Mouse (Mus musculus): ENCODE measurements around the gene Dab1. TPM values are rescaled to one million over a fixed set of nuclear protein-coding genes. Genes with fewer than 3 reads are reported as not detected.
A peak's percentile ranks its signal among the peaks of the same experiment; 100 is the strongest.

The Dab1 gene
- polyA plus RNA-seq, 1 experiment from 2014 or later, result 24.1 TPM

- no peaks in the 10 kb centered on the region for H3K9me3 ChIP-seq (ENCODE audit: control insufficient read depth, low read length)
- H3K4me1 ChIP-seq (replicated peaks; ENCODE audit: control insufficient read depth, insufficient read depth, low read length), result peaks cover 8% of the 10 kb centered on the region
- ATAC-seq (replicated peaks; ENCODE audit: low FRiP score, low TSS enrichment, low read depth), result peak; percentile 34
- WGBS, result under 1% methylated on average over 32 of the region's 48 CpGs
- H3K36me3 ChIP-seq (ENCODE audit: control insufficient read depth, insufficient read depth, low read length), result no peaks in the 10 kb centered on the region
- peaks cover 54% of the 10 kb centered on the region for H3K27me3 ChIP-seq (replicated peaks; ENCODE audit: control insufficient read depth, insufficient read depth, low read length)
- H3K27ac ChIP-seq (ENCODE audit: low read depth), result no peak overlapping the region
- peak overlapping the region; percentile 56 for H3K4me3 ChIP-seq (ENCODE audit: low read depth, low read length)
- H3K9ac ChIP-seq (ENCODE audit: low read length), result peak overlapping the region; percentile 36
- peak overlapping the region; percentile 87 for H3K4me2 ChIP-seq (ENCODE audit: low read length)
- peak; percentile 87 for DNase-seq (ENCODE audit: low spot score)
Measured at GRCm38 (mm10) chr4:104367741-104368411, 748.7 kb downstream of the Dab1 start.

GRCm38 (mm10) chr4:104368561-104369021 lies 749.4 kb downstream of the Dab1 start:
- 0 out of 2 replicates have a peak, but pooled peaks have one; percentile 34 for ATAC-seq (replicated peaks; ENCODE audit: low FRiP score, low TSS enrichment, low read depth)
- peak overlapping the region; percentile 20; the same call in 1 of the 2 replicates for H3K9ac ChIP-seq (ENCODE audit: low read length)
- H3K4me1 ChIP-seq (replicated peaks; ENCODE audit: control insufficient read depth, insufficient read depth, low read length), result peaks cover 8% of the 10 kb centered on the region
- no peak overlapping the region for H3K27ac ChIP-seq (ENCODE audit: low read depth)
- H3K9me3 ChIP-seq (ENCODE audit: control insufficient read depth, low read length), result no peaks in the 10 kb centered on the region
- H3K4me2 ChIP-seq (ENCODE audit: low read length), result peak overlapping the region; percentile 87
- peak overlapping the region; percentile 56 for H3K4me3 ChIP-seq (ENCODE audit: low read depth, low read length)
- no peaks in the 10 kb centered on the region for H3K36me3 ChIP-seq (ENCODE audit: control insufficient read depth, insufficient read depth, low read length)
- H3K27me3 ChIP-seq (replicated peaks; ENCODE audit: control insufficient read depth, insufficient read depth, low read length), result peaks cover 54% of the 10 kb centered on the region
- peak; percentile 75 for DNase-seq (ENCODE audit: low spot score)
- WGBS, result 2% methylated on average over 20 of the region's 20 CpGs

DNA sequence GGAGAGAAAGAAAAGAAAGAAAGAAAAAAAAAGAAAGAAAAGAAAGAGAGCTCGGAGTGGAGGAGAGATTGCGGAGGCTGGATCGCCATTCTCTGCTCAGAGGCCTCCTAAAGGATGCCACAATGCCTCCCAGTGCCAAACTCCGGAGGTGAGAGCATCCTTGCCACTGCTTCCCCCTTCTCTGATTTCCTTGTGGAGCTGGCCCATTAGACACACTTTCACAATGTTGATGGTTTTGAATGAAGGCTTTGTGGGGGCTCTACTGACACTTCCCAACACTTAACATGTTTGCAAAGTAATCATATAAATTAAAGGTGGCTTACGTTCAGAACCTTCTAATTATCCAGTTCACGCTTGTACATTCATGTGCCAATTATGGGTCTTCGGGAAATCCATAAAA lies 749.9 kb downstream of the Dab1 start:
- DNase-seq (ENCODE audit: low spot score), result no peak
- peak overlapping the region; percentile 87 for H3K4me2 ChIP-seq (ENCODE audit: low read length)
- WGBS, result 14% methylated on average over 7 of the region's 7 CpGs
- H3K9ac ChIP-seq (ENCODE audit: low read length), result no peak overlapping the region
- H3K4me3 ChIP-seq (ENCODE audit: low read depth, low read length), result peak overlapping the region; percentile 56
- H3K9me3 ChIP-seq (ENCODE audit: control insufficient read depth, low read length), result no peaks in the 10 kb centered on the region
- H3K4me1 ChIP-seq (replicated peaks; ENCODE audit: control insufficient read depth, insufficient read depth, low read length), result peaks cover 8% of the 10 kb centered on the region
- no peak overlapping the region for H3K27ac ChIP-seq (ENCODE audit: low read depth)
- H3K36me3 ChIP-seq (ENCODE audit: control insufficient read depth, insufficient read depth, low read length), result no peaks in the 10 kb centered on the region
- H3K27me3 ChIP-seq (replicated peaks; ENCODE audit: control insufficient read depth, insufficient read depth, low read length), result peaks cover 54% of the 10 kb centered on the region
- no peak for ATAC-seq (replicated peaks; ENCODE audit: low FRiP score, low TSS enrichment, low read depth)

GRCm38 (mm10) chr4:104371136-104371535 lies 752.0 kb downstream of the Dab1 start:
- Histone ChIP-seq H3K4me2 (ENCODE audit: low read length) (no peak overlapping the region), H3K4me3 (ENCODE audit: low read depth, low read length) (no peak overlapping the region), H3K9ac (ENCODE audit: low read length) (no peak overlapping the region), H3K27ac (ENCODE audit: low read depth) (no peak overlapping the region), H3K27me3 (replicated peaks; ENCODE audit: control insufficient read depth, insufficient read depth, low read length) (peaks cover 39% of the 10 kb centered on the region), H3K36me3 (ENCODE audit: control insufficient read depth, insufficient read depth, low read length) (no peaks in the 10 kb centered on the region), H3K9me3 (ENCODE audit: control insufficient read depth, low read length) (no peaks in the 10 kb centered on the region), H3K4me1 (replicated peaks; ENCODE audit: control insufficient read depth, insufficient read depth, low read length) (peaks cover 8% of the 10 kb centered on the region)
- no peak for ATAC-seq (replicated peaks; ENCODE audit: low FRiP score, low TSS enrichment, low read depth)
- WGBS, result 70% methylated on average over 8 of the region's 8 CpGs
- no peak for DNase-seq (ENCODE audit: low spot score)

GRCm38 (mm10) chr4:104374191-104374590 lies 755.0 kb downstream of the Dab1 start:
- H3K4me2 ChIP-seq (ENCODE audit: low read length), result no peak overlapping the region
- no peaks in the 10 kb centered on the region for H3K9me3 ChIP-seq (ENCODE audit: control insufficient read depth, low read length)
- H3K36me3 ChIP-seq (ENCODE audit: control insufficient read depth, insufficient read depth, low read length), result no peaks in the 10 kb centered on the region
- H3K9ac ChIP-seq (ENCODE audit: low read length), result no peak overlapping the region
- DNase-seq (ENCODE audit: low spot score) (no peak), ATAC-seq (replicated peaks; ENCODE audit: low FRiP score, low TSS enrichment, low read depth) (no peak)
- no peak overlapping the region for H3K4me3 ChIP-seq (ENCODE audit: low read depth, low read length)
- peaks cover 3% of the 10 kb centered on the region; the same call in 1 of the 2 replicates for H3K4me1 ChIP-seq (replicated peaks; ENCODE audit: control insufficient read depth, insufficient read depth, low read length)
- peaks cover 21% of the 10 kb centered on the region for H3K27me3 ChIP-seq (replicated peaks; ENCODE audit: control insufficient read depth, insufficient read depth, low read length)
- WGBS, result 82% methylated on average over 1 of the region's 1 CpGs
- H3K27ac ChIP-seq (ENCODE audit: low read depth), result no peak overlapping the region

- Histone ChIP-seq H3K9ac (ENCODE audit: low read length) (no peak overlapping the region), H3K4me3 (ENCODE audit: low read depth, low read length) (no peak overlapping the region), H3K27me3 (replicated peaks; ENCODE audit: control insufficient read depth, insufficient read depth, low read length) (no peaks in the 10 kb centered on the region), H3K36me3 (ENCODE audit: control insufficient read depth, insufficient read depth, low read length) (no peaks in the 10 kb centered on the region), H3K9me3 (ENCODE audit: control insufficient read depth, low read length) (no peaks in the 10 kb centered on the region), H3K27ac (ENCODE audit: low read depth) (0 out of 2 replicates have a peak overlapping the region, but pooled peaks have one; percentile 3), H3K4me1 (replicated peaks; ENCODE audit: control insufficient read depth, insufficient read depth, low read length) (no peaks in the 10 kb centered on the region), H3K4me2 (ENCODE audit: low read length) (peak overlapping the region; percentile 27; the same call in 1 of the 2 replicates)
- ATAC-seq (replicated peaks; ENCODE audit: low FRiP score, low TSS enrichment, low read depth), result peak; percentile 47; the same call in 1 of the 2 replicates
- WGBS, result 32% methylated on average over 7 of the region's 7 CpGs
- peak; percentile 59 for DNase-seq (ENCODE audit: low spot score)
Measured at GRCm38 (mm10) chr4:104384704-104385103, 765.5 kb downstream of the Dab1 start.

DNA sequence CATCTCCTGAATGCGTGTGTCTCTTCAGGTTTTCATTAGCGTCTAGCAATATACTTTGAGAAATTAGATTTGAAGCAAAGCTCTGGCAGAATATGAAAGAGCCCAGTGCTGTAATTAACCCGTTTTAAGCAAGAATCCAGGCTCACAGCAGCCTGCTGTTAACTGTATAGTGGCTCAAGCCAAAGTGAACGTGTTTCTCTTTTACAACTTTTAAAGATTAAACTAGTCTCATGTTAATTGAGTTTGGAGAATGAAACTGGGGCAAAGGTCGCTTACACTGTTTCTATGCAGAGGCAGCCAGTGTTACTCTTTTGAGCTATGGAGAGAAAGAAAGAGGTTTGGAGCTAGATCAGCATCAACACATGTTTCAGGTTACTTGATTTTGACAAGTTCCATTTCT lies 766.1 kb downstream of the Dab1 start:
- DNase-seq (ENCODE audit: low spot score) (no peak), ATAC-seq (replicated peaks; ENCODE audit: low FRiP score, low TSS enrichment, low read depth) (no peak)
- no peaks in the 10 kb centered on the region for H3K4me1 ChIP-seq (replicated peaks; ENCODE audit: control insufficient read depth, insufficient read depth, low read length)
- no peaks in the 10 kb centered on the region for H3K27me3 ChIP-seq (replicated peaks; ENCODE audit: control insufficient read depth, insufficient read depth, low read length)
- no peaks in the 10 kb centered on the region for H3K9me3 ChIP-seq (ENCODE audit: control insufficient read depth, low read length)
- H3K4me3 ChIP-seq (ENCODE audit: low read depth, low read length), result no peak overlapping the region
- peak overlapping the region; percentile 27 for H3K4me2 ChIP-seq (ENCODE audit: low read length)
- no peaks in the 10 kb centered on the region for H3K36me3 ChIP-seq (ENCODE audit: control insufficient read depth, insufficient read depth, low read length)
- 21% methylated on average over 5 of the region's 5 CpGs for WGBS
- H3K9ac ChIP-seq (ENCODE audit: low read length), result no peak overlapping the region
- 0 out of 2 replicates have a peak overlapping the region, but pooled peaks have one; percentile 3 for H3K27ac ChIP-seq (ENCODE audit: low read depth)

DNA sequence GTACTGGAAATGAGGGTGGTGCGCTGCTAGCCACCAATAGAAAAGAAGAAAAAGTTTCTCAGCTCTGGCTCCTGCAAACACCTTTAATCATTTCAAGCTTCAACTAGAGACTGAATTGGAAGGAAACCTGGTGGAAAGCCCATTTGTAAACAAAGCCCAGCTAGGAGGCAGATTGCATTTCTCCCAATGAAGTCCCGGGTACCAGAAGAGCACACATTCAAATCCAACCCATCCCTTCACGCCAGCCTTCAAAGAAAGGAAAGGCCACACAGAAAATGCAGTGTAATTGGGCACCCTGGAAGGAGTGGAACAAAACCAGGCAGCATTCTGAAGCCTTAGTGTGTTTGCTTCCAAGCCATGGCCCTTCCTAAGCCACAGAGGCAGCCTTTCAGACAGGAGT lies 776.4 kb downstream of the Dab1 start:
- Histone ChIP-seq H3K4me1 (replicated peaks; ENCODE audit: control insufficient read depth, insufficient read depth, low read length) (no peaks in the 10 kb centered on the region), H3K4me2 (ENCODE audit: low read length) (no peak overlapping the region), H3K36me3 (ENCODE audit: control insufficient read depth, insufficient read depth, low read length) (no peaks in the 10 kb centered on the region), H3K27me3 (replicated peaks; ENCODE audit: control insufficient read depth, insufficient read depth, low read length) (no peaks in the 10 kb centered on the region), H3K9me3 (ENCODE audit: control insufficient read depth, low read length) (no peaks in the 10 kb centered on the region), H3K4me3 (ENCODE audit: low read depth, low read length) (no peak overlapping the region), H3K9ac (ENCODE audit: low read length) (no peak overlapping the region), H3K27ac (ENCODE audit: low read depth) (no peak overlapping the region)
- DNase-seq (ENCODE audit: low spot score) (no peak), ATAC-seq (replicated peaks; ENCODE audit: low FRiP score, low TSS enrichment, low read depth) (no peak)
- WGBS, result 79% methylated on average over 3 of the region's 3 CpGs

DNA sequence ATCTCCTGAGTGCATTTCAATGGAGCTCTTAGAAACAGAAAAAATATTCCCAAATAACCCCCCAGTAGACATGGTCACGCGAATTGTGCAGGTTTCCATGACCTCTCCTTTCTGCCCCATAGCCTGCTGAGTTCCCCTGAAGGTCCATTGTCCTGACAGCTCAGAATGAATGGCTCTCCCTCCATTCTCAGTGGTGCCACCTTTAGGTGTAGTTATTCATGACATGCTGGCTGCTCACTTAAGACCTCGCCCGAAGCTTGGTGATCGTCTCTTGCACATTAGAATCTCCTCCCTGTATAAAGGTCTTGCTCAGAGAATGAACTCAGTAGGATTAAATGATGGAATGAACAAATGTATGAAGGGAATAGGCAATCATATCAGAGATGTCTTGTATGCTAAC lies 776.9 kb downstream of the Dab1 start:
- Histone ChIP-seq H3K9me3 (ENCODE audit: control insufficient read depth, low read length) (no peaks in the 10 kb centered on the region), H3K27me3 (replicated peaks; ENCODE audit: control insufficient read depth, insufficient read depth, low read length) (no peaks in the 10 kb centered on the region), H3K4me3 (ENCODE audit: low read depth, low read length) (no peak overlapping the region), H3K36me3 (ENCODE audit: control insufficient read depth, insufficient read depth, low read length) (no peaks in the 10 kb centered on the region), H3K4me2 (ENCODE audit: low read length) (no peak overlapping the region), H3K4me1 (replicated peaks; ENCODE audit: control insufficient read depth, insufficient read depth, low read length) (no peaks in the 10 kb centered on the region), H3K9ac (ENCODE audit: low read length) (no peak overlapping the region), H3K27ac (ENCODE audit: low read depth) (no peak overlapping the region)
- 92% methylated on average over 5 of the region's 5 CpGs for WGBS
- DNase-seq (ENCODE audit: low spot score) (no peak), ATAC-seq (replicated peaks; ENCODE audit: low FRiP score, low TSS enrichment, low read depth) (no peak)

Measured in intestine, embryonic 14.5 days (tissue).